Mouse (Mus musculus) left cerebral cortex, adult 8-10 months (tissue): ENCODE measurements at regions not wholly inside any gene's neighbourhood (a gene's known extent, or its start where the extent isn't known, plus 50 kb on each side); places are given as distances from the start of the nearest gene placed in this dataset.
A peak's percentile ranks its signal among the peaks of the same experiment; 100 is the strongest.

Experiments used
- DNase-seq, 2 experiments: peaks; one replicate each; pipeline ENCODE4 v3.0.0; 2022; ENCODE audit warnings: low spot score in 2 of 2

GRCm38 (mm10) chr10:17260154-17260553 lies 462.9 kb upstream of the Cited2 start:
- no peak for DNase-seq

GRCm38 (mm10) chr10:17260615-17261014 lies 462.4 kb upstream of the Cited2 start:
- DNase-seq, result no peak

GRCm38 (mm10) chr10:17261192-17261824 lies 461.7 kb upstream of the Cited2 start:
- DNase-seq, result no peak

- no peak for DNase-seq
Measured at GRCm38 (mm10) chr10:17261825-17262205, 461.2 kb upstream of the Cited2 start.

- no peak for DNase-seq
Measured at GRCm38 (mm10) chr10:17272646-17273045, 450.4 kb upstream of the Cited2 start.

- no peak for DNase-seq
Measured at GRCm38 (mm10) chr10:17273855-17274254, 449.2 kb upstream of the Cited2 start.

GRCm38 (mm10) chr10:17275214-17275613 lies 447.8 kb upstream of the Cited2 start:
- no peak for DNase-seq

- DNase-seq, result no peak
Measured at GRCm38 (mm10) chr10:17277911-17278310, 445.1 kb upstream of the Cited2 start.

- DNase-seq, result no peak
Measured at GRCm38 (mm10) chr10:17284858-17285257, 438.2 kb upstream of the Cited2 start.

- no peak for DNase-seq
Measured at GRCm38 (mm10) chr10:17287141-17287540, 435.9 kb upstream of the Cited2 start.

GRCm38 (mm10) chr10:17288231-17288630 lies 434.8 kb upstream of the Cited2 start:
- DNase-seq, result no peak

GRCm38 (mm10) chr10:17292331-17292730 lies 430.7 kb upstream of the Cited2 start:
- no peak for DNase-seq

GRCm38 (mm10) chr10:17294440-17294839 lies 428.6 kb upstream of the Cited2 start:
- DNase-seq, result no peak

- no peak for DNase-seq
Measured at GRCm38 (mm10) chr10:17295157-17295556, 427.9 kb upstream of the Cited2 start.

- DNase-seq, result no peak
Measured at GRCm38 (mm10) chr10:17299600-17299999, 423.4 kb upstream of the Cited2 start.

- DNase-seq, result no peak
Measured at GRCm38 (mm10) chr10:17326724-17327123, 396.3 kb upstream of the Cited2 start.

- no peak for DNase-seq
Measured at GRCm38 (mm10) chr10:17330904-17331606, 392.0 kb upstream of the Cited2 start.

- DNase-seq, result peak in 1 of 2 experiments; percentile 25
Measured at GRCm38 (mm10) chr10:17331607-17332008, 391.4 kb upstream of the Cited2 start.

GRCm38 (mm10) chr10:17332025-17332767 lies 390.8 kb upstream of the Cited2 start:
- no peak for DNase-seq

GRCm38 (mm10) chr10:17332986-17333385 lies 390.0 kb upstream of the Cited2 start:
- DNase-seq, result no peak

- DNase-seq, result no peak
Measured at GRCm38 (mm10) chr10:17333676-17334075, 389.3 kb upstream of the Cited2 start.

GRCm38 (mm10) chr10:17337217-17337616 lies 385.8 kb upstream of the Cited2 start:
- no peak for DNase-seq
